Mouse (Mus musculus) heart, postnatal 0 days (tissue): ENCODE results near the gene Psapl1. TPM values are rescaled to one million over a fixed set of nuclear protein-coding genes. Genes with fewer than 3 reads are reported as not detected.

Source experiments
- ATAC-seq: fragments of 200-750 bp; cut with Nextera tagmentation; 2 replicates; pipeline ENCODE4 v1.8.0; 2017; ENCODE audit warnings: low read depth, moderate number of reproducible peaks, moderate library complexity; ENCODE audit not compliant: insufficient read depth
- DNase-seq: peaks from one replicate; pipeline ENCODE4 v3.0.0-alpha.2; 2016; ENCODE audit warnings: low spot score
- H3K27ac ChIP-seq: fragments of 300-500 bp; sonication (generic); 2 replicates; pipeline ENCODE4 v1.5.1; 2014; ENCODE audit warnings: low read depth, mild to moderate bottlenecking
- H3K27me3 ChIP-seq: fragments of 300-500 bp; sonication (generic); 2 replicates; pipeline ENCODE4 v1.6.1; 2014; ENCODE audit warnings: low read length, mixed read lengths; ENCODE audit not compliant: control insufficient read depth, insufficient read depth
- H3K36me3 ChIP-seq: fragments of 300-500 bp; sonication (generic); replicated peaks from 2 replicates; pipeline ENCODE4 v1.6.1; 2014; ENCODE audit warnings: low read length, mixed read lengths; ENCODE audit not compliant: control insufficient read depth, insufficient read depth
- H3K4me1 ChIP-seq: fragments of 300-500 bp; sonication (generic); 2 replicates; pipeline ENCODE4 v1.6.1; 2014; ENCODE audit warnings: antibody characterized with exemption; ENCODE audit not compliant: control insufficient read depth, insufficient read depth
- H3K4me2 ChIP-seq: fragments of 300-500 bp; sonication (generic); 2 replicates; pipeline ENCODE4 v1.6.1; 2014; ENCODE audit warnings: low read depth, mild to moderate bottlenecking, low read length, moderate library complexity
- H3K4me3 ChIP-seq: fragments of 300-500 bp; sonication (generic); 2 replicates; pipeline ENCODE4 v1.5.1; 2014; ENCODE audit warnings: low read depth, low read length
- H3K9ac ChIP-seq: fragments of 300-500 bp; sonication (generic); replicated peaks from 2 replicates; pipeline ENCODE4 v1.6.1; 2014; ENCODE audit warnings: low read depth, low read length, mixed read lengths
- H3K9me3 ChIP-seq: fragments of 300-500 bp; sonication (generic); replicated peaks from 2 replicates; pipeline ENCODE4 v1.6.1; 2016; ENCODE audit warnings: low read length; ENCODE audit not compliant: control insufficient read depth
- CTCF ChIP-seq: IDR thresholded peaks from 2 replicates; pipeline ENCODE4 v1.5.1; 2016; ENCODE audit warnings: antibody characterized with exemption, control low read depth, low read depth
- EP300 ChIP-seq: IDR thresholded peaks from 2 replicates; pipeline ENCODE4 v1.6.1; 2016; ENCODE audit warnings: antibody characterized with exemption, low read depth
- WGBS: fragments of 180-500 bp; shearing (Covaris S2); extraction: QIAGEN DNeasy Blood & Tissue Kit; methylation state at CpG from one replicate; pipeline ENCODE4 v1.1.7; 2014; 5-methylcytosine and 5-hydroxymethylcytosine counted together
- polyA plus RNA-seq: library from polyadenylated mRNA; unstranded; fragments of >200 nt; fragmentation: Nextera tagmentation; extraction: Ambion mirVana; gene quantifications from 2 replicates; pipeline ENCODE4 v1.2.1, GENCODE M21; 2015
- total RNA-seq: library from RNA; depleted of rRNA; stranded (reverse); fragments of >200 nt; gene quantifications from 2 replicates; pipeline ENCODE4 v1.2.3, GENCODE M21; 2014; ENCODE audit warnings: low replicate concordance

Psapl1 gene
- total and polyA plus RNA-seq, 2 experiments from 2014 or later, result 1.4 TPM; not detected in 1

DNA sequence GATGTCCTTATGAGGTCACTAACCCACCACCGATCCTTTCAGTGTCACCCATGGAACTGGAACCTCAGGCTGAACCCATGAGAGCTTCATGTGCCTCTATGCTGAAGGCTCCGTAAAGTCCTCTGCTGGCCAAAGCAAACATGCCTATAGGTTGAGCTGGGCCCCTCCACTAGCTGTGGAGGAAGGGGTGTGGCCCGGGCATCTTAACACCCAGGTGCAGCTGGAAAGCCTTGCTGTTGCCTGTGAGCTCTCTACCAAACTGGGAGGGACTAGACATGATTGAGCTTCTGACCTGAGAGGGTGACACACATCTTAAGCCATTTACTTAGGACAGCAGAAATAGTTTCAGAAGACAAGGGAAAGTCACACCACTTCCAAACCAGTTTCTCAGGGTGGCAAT, 5.0 kb downstream of the Psapl1 start:
- Histone ChIP-seq H3K27me3 (no peaks in the 10 kb centered on the region), H3K27ac (no peak overlapping the region), H3K36me3 (no peaks in the 10 kb centered on the region), H3K4me2 (no peak overlapping the region), H3K9me3 (no peaks in the 10 kb centered on the region), H3K4me1 (peaks cover 5% of the 10 kb centered on the region), H3K9ac (no peak overlapping the region), H3K4me3 (no peak overlapping the region)
- no peak for DNase-seq
- no peak for ATAC-seq
- WGBS, result 77% methylated on average over 3 of the region's 3 CpGs
- no peak for TF ChIP-seq EP300
- no peak for TF ChIP-seq CTCF

DNA sequence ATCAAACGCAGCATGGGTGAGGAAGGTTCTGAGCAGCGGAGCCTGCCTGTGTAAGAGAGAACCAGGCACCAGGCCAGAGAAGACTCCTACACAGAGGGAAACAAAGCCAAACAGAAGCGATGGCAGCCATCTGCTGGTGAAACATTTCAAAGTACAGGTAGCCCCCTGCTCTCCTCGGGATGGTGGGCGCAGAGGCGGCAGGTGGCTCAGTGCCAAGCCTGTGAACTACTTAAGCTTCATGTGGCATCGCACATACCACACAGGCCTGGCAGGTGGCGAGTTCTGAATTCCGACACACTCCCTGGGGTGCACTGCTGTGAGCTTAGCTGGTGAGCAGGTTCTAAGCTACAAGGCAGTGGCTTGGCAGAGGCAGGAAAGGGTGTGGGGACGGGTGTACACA, 9.5 kb downstream of the Psapl1 start:
- Histone ChIP-seq H3K4me2 (no peak overlapping the region), H3K9ac (no peak overlapping the region), H3K4me1 (peaks cover 5% of the 10 kb centered on the region; the same call in 1 of the 2 replicates), H3K27ac (no peak overlapping the region), H3K27me3 (no peaks in the 10 kb centered on the region), H3K4me3 (no peak overlapping the region), H3K36me3 (no peaks in the 10 kb centered on the region), H3K9me3 (no peaks in the 10 kb centered on the region; the same call in 1 of the 2 replicates)
- TF ChIP-seq CTCF (peak; percentile 26), EP300 (no peak)
- no peak for DNase-seq
- WGBS, result 60% methylated on average over 10 of the region's 10 CpGs
- peak; percentile 20; the same call in 1 of the 2 replicates for ATAC-seq

DNA sequence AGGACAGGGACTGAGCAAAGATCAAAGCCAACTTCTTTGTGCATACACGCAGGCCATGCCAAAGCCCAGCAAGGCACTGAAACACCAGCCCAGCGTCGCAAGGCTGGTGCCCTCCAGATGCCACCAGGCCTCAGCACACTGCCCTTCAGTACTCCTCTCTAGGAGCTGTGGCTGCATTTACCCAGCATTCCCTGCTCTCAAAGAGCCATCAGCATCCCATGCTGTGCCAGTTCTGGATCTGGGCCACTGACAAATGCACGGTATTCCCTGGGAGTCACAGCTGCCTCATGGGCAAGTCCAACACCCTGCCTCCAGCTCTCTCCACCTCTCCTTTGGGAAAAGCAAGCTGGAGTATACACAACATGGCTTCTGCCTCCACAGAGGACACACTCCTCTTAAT, 16.3 kb downstream of the Psapl1 start:
- Histone ChIP-seq H3K4me1 (no peaks in the 10 kb centered on the region), H3K9ac (no peak overlapping the region), H3K36me3 (no peaks in the 10 kb centered on the region), H3K27me3 (no peaks in the 10 kb centered on the region), H3K9me3 (no peaks in the 10 kb centered on the region), H3K27ac (no peak overlapping the region), H3K4me2 (no peak overlapping the region), H3K4me3 (no peak overlapping the region)
- TF ChIP-seq EP300 (no peak), CTCF (no peak)
- 66% methylated on average over 4 of the region's 4 CpGs for WGBS
- DNase-seq, result no peak
- no peak for ATAC-seq

DNA sequence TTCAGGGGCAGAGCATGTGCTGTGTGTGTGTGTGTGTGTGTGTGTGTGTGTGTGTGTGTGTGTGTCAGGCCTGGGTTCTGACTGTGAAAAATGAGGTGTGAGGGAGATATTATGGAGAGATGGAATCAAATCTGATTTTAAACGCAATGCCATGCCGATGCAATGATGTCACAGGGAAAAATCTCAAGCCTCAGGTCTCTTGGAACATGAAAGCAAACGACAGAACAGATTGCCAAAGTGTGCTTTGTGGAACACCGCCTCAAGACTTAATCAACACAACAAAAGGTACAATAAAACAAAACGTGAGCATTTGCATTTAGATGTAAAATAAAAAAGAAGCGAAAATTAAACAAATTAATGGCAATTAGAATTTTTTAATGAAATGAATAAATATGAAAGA, 16.8 kb downstream of the Psapl1 start:
- DNase-seq (no peak), ATAC-seq (no peak)
- WGBS, result 66% methylated on average over 6 of the region's 6 CpGs
- Histone ChIP-seq H3K36me3 (no peaks in the 10 kb centered on the region), H3K4me2 (no peak overlapping the region), H3K4me1 (no peaks in the 10 kb centered on the region), H3K27ac (no peak overlapping the region), H3K27me3 (no peaks in the 10 kb centered on the region), H3K4me3 (no peak overlapping the region), H3K9me3 (no peaks in the 10 kb centered on the region), H3K9ac (no peak overlapping the region)
- TF ChIP-seq EP300 (no peak), CTCF (no peak)

DNA sequence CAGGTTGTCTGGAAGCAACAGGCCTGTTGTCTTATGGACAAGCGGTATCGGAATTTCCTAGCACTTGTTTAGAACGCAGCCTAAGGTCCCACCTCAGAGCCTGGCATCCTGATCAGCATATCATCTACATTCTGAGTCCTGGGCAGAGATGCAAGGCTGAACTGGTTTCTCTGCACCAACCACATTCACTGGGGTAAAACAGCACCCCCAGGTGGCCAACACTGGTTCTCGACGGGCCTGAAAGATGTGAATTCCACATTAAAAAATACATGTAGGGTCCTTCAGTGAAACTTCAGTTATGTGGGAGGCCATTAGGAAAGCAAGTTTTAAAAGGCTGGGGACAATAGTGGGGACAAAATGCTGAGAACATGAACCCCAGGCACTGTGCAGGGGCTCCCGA, 20.0 kb downstream of the Psapl1 start:
- DNase-seq, result no peak
- no peak overlapping the region for H3K4me2 ChIP-seq

DNA sequence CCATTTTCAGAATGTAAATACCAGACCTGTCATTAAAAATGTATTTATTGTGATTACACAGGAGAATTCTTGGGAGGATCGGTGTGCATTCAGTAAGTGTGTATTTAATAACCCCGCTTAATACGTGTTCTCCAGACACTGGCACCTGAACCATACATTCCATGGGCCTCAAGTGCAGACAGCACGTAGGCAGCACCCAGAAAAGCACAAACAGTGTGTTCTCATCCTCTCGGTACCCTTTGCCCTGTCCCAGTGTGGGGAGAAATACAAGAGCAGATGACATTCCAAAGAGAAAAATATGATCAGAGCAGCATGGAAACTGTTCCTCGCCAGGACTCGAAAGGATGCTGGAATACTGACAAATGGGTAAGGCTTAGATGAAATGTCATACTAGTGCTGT, 22.0 kb downstream of the Psapl1 start:
- 79% methylated on average over 7 of the region's 7 CpGs for WGBS
- no peak for DNase-seq
- no peak for TF ChIP-seq EP300
- TF ChIP-seq CTCF, result no peak
- no peak overlapping the region for H3K4me3 ChIP-seq
- no peak overlapping the region for H3K4me2 ChIP-seq
- peak overlapping the region; percentile 33; the same call in 1 of the 2 replicates for H3K27ac ChIP-seq
- no peaks in the 10 kb centered on the region for H3K4me1 ChIP-seq
- H3K9ac ChIP-seq, result no peak overlapping the region
- no peak for ATAC-seq
- H3K36me3 ChIP-seq, result no peaks in the 10 kb centered on the region
- H3K9me3 ChIP-seq, result no peaks in the 10 kb centered on the region
- no peaks in the 10 kb centered on the region for H3K27me3 ChIP-seq

More for the DNA sequence above, 20.0 kb downstream of the Psapl1 start:
- TF ChIP-seq CTCF, result peak; percentile 68
- no peak for TF ChIP-seq EP300
- Histone ChIP-seq H3K36me3 (no peaks in the 10 kb centered on the region), H3K4me3 (no peak overlapping the region), H3K27me3 (no peaks in the 10 kb centered on the region), H3K9me3 (no peaks in the 10 kb centered on the region), H3K4me1 (no peaks in the 10 kb centered on the region), H3K9ac (no peak overlapping the region), H3K27ac (no peak overlapping the region)
- ATAC-seq, result no peak
- WGBS, result 74% methylated on average over 6 of the region's 6 CpGs
